Mouse (Mus musculus): ENCODE data around the gene Disp1. TPM values are rescaled to one million over a fixed set of nuclear protein-coding genes. Genes with fewer than 3 reads are reported as not detected.

Gene Disp1
- polyA plus RNA-seq, 1 experiment from 2014 or later = 7.5 TPM

DNA sequence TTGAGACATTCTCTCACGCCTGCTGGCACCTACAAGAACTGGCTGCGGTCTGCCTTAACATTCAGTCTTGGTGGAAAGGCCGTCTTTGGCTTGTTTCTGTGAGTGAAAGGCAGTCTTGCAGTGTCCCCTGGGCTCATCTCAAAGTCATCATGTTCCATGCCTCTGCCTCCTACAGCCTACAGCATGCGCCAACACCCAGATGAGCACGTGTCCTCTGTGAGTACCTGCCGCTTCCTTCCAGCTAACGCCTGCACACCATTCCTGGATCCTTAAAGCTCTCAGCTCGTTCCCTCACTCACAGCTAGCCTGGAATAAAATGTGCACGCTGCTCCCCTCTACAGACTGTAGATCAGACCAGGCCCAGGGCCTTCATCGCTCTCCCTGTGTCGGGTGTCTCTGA is 60.3 kb downstream of the Disp1 start:
- ATAC-seq = no peak
- H3K36me3 ChIP-seq (ENCODE audit: control insufficient read depth, insufficient read depth, low read length) = no peaks in the 10 kb centered on the region
- WGBS = 78% methylated on average over 11 of the region's 11 CpGs
- no peak overlapping the region for H3K4me3 ChIP-seq (ENCODE audit: low read length)
- H3K4me1 ChIP-seq (ENCODE audit: control insufficient read depth, insufficient read depth, low read depth, low read length) = no peaks in the 10 kb centered on the region; the same call in 1 of the 2 replicates
- H3K27ac ChIP-seq (ENCODE audit: low read depth, low read length) = no peak overlapping the region
- H3K4me2 ChIP-seq (ENCODE audit: low read length) = no peak overlapping the region
- no peak overlapping the region for H3K9ac ChIP-seq (ENCODE audit: low read depth, low read length)
- no peaks in the 10 kb centered on the region for H3K9me3 ChIP-seq (ENCODE audit: control insufficient read depth, low read length)
- H3K27me3 ChIP-seq (replicated peaks; ENCODE audit: control insufficient read depth, insufficient read depth, low read length) = no peaks in the 10 kb centered on the region

DNA sequence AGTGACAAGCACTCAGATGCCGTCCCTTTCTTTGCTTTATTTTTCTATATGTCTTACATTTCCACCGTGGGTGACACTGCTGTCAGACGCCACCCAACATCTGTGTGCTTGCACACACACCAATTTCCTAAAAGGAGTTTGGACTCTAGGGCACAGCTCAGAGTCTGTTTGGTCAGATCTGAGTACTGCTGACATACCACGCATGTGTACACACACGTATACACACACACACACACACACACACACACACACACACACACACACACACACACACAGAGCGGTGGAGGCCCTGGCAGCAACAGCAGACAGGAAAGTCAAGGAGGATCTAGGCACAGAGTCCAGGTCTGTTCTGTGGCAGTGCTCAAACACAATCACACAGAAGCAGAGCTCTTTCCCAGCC is 61.1 kb downstream of the Disp1 start:
- H3K4me3 ChIP-seq (ENCODE audit: low read length) = no peak overlapping the region
- 90% methylated on average over 6 of the region's 6 CpGs for WGBS
- no peaks in the 10 kb centered on the region for H3K36me3 ChIP-seq (ENCODE audit: control insufficient read depth, insufficient read depth, low read length)
- H3K4me1 ChIP-seq (ENCODE audit: control insufficient read depth, insufficient read depth, low read depth, low read length) = no peaks in the 10 kb centered on the region; the same call in 1 of the 2 replicates
- H3K27me3 ChIP-seq (replicated peaks; ENCODE audit: control insufficient read depth, insufficient read depth, low read length) = no peaks in the 10 kb centered on the region
- no peaks in the 10 kb centered on the region for H3K9me3 ChIP-seq (ENCODE audit: control insufficient read depth, low read length)
- H3K4me2 ChIP-seq (ENCODE audit: low read length) = no peak overlapping the region
- no peak for ATAC-seq
- no peak overlapping the region for H3K9ac ChIP-seq (ENCODE audit: low read depth, low read length)
- no peak overlapping the region for H3K27ac ChIP-seq (ENCODE audit: low read depth, low read length)

DNA sequence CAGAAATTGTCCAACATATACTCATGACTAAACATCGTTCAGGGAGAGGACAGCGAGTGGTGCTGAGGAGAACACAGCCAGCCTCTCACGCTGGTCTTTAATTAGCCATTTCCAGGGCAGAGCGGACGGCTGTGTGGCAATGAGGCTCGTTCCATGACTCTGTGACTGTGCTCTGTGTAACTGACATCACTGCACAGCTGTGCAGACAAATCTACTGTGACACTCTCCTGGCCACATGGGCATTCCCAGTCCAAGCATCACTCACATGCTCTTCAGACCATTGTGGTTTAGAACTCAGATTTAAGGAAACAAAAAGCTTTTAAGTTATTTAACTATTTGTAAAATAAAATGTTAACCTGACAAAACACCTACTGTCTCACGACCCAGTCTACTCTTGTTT is 62.1 kb downstream of the Disp1 start:
- Histone ChIP-seq H3K36me3 (ENCODE audit: control insufficient read depth, insufficient read depth, low read length) (no peaks in the 10 kb centered on the region), H3K4me1 (ENCODE audit: control insufficient read depth, insufficient read depth, low read depth, low read length) (no peaks in the 10 kb centered on the region; the same call in 1 of the 2 replicates), H3K4me3 (ENCODE audit: low read length) (no peak overlapping the region), H3K9ac (ENCODE audit: low read depth, low read length) (no peak overlapping the region), H3K4me2 (ENCODE audit: low read length) (no peak overlapping the region), H3K27me3 (replicated peaks; ENCODE audit: control insufficient read depth, insufficient read depth, low read length) (no peaks in the 10 kb centered on the region), H3K27ac (ENCODE audit: low read depth, low read length) (no peak overlapping the region), H3K9me3 (ENCODE audit: control insufficient read depth, low read length) (no peaks in the 10 kb centered on the region)
- 67% methylated on average over 7 of the region's 7 CpGs for WGBS
- no peak; the same call in 1 of the 2 replicates for ATAC-seq

DNA sequence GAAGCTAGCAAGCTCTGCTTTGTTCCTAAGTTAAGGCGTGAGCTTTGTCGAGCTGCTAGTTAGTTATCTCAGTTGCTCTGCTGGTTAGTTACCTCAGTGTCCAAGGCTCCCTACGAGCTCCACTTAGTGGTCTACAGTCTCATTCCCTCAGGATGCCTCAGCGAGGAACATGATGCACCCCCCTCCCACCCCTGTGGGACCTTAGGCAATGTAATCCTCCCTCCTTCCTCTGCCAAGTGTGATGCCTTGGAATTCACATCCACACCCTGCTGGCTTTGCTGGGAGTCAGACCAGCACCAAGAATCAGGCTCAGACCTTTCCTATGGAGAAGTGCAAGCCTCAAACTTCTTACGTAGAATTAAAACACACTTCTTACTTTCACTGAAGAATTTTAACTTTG is 65.7 kb downstream of the Disp1 start:
- H3K36me3 ChIP-seq (ENCODE audit: control insufficient read depth, insufficient read depth, low read length) = no peaks in the 10 kb centered on the region
- 79% methylated on average over 5 of the region's 5 CpGs for WGBS
- H3K4me3 ChIP-seq (ENCODE audit: low read length) = no peak overlapping the region
- ATAC-seq = no peak
- H3K4me2 ChIP-seq (ENCODE audit: low read length) = no peak overlapping the region
- no peaks in the 10 kb centered on the region for H3K9me3 ChIP-seq (ENCODE audit: control insufficient read depth, low read length)
- H3K27ac ChIP-seq (ENCODE audit: low read depth, low read length) = no peak overlapping the region
- H3K9ac ChIP-seq (ENCODE audit: low read depth, low read length) = no peak overlapping the region
- no peaks in the 10 kb centered on the region for H3K27me3 ChIP-seq (replicated peaks; ENCODE audit: control insufficient read depth, insufficient read depth, low read length)
- H3K4me1 ChIP-seq (ENCODE audit: control insufficient read depth, insufficient read depth, low read depth, low read length) = peaks cover under 1% of the 10 kb centered on the region

DNA sequence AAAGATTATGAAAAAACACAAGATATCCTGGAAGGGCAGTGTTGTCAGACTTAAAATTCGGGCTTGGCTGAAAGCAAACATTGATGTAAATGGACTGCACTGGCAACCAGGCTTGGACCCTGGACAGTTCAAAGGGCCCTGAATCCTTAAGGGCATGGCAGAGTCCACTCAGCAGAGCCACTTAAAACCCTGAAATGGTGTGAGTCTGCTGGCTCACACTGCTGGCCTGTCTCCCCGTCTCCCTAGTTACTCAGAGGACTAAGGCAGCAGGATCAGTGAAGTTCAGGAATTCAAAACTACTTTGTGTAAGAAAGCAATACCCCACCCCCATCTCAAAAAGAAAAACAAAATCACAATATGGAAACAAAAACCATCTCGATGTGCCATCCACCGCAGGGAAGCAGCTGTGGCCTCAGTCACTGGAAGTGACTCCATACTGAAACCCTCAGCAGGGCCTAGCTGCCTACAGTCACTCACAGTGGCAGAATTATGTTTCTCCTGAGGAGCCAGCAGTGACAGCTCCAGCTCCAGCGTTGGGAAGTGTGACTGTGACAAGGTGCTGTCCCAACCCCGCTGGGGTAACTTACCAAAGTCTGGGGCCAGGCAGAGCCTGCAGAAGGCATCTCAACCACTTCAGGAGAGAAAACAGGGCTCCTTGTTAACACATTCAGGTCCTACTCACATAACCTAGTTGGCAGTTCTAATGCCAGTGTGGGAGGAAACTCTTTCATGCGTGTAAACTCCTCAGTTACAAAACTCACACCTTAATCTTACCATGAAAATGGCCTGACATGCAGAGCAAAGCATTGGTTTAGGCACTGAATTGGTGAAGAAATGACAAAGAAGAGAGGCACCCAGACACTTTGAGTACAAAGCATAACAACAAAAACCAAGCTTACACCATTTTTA is 66.8 kb downstream of the Disp1 start:
- H3K27me3 ChIP-seq (replicated peaks; ENCODE audit: control insufficient read depth, insufficient read depth, low read length) = no peaks in the 10 kb centered on the region
- 44% methylated on average over 7 of the region's 7 CpGs for WGBS
- no peak overlapping the region for H3K4me2 ChIP-seq (ENCODE audit: low read length)
- H3K9me3 ChIP-seq (ENCODE audit: control insufficient read depth, low read length) = no peaks in the 10 kb centered on the region
- no peak overlapping the region for H3K9ac ChIP-seq (ENCODE audit: low read depth, low read length)
- peaks cover 11% of the 10 kb centered on the region for H3K4me1 ChIP-seq (ENCODE audit: control insufficient read depth, insufficient read depth, low read depth, low read length)
- H3K36me3 ChIP-seq (ENCODE audit: control insufficient read depth, insufficient read depth, low read length) = no peaks in the 10 kb centered on the region
- no peak for ATAC-seq
- no peak overlapping the region for H3K4me3 ChIP-seq (ENCODE audit: low read length)
- H3K27ac ChIP-seq (ENCODE audit: low read depth, low read length) = no peak overlapping the region; the same call in 1 of the 2 replicates

DNA sequence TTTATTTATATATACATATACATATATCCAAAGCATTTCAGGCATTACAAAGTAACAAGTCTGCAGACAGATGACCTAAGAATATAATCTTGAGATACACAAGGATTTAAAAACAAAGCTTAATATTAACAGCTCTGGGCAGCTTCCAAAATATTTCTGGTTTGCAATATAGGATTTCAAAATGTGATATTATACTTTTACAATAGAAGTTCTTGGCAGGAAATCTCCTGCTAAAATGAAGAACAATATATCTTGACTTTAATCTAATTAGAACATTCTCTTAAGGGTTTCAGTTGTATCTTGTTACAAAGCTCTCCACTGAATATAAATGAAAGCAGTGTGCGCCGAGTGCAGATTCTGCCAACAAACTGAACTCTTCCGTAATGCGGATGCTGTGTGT is 68.0 kb downstream of the Disp1 start:
- H3K9me3 ChIP-seq (ENCODE audit: control insufficient read depth, low read length) = no peaks in the 10 kb centered on the region
- H3K4me1 ChIP-seq (ENCODE audit: control insufficient read depth, insufficient read depth, low read depth, low read length) = peaks cover 12% of the 10 kb centered on the region
- no peak overlapping the region for H3K9ac ChIP-seq (ENCODE audit: low read depth, low read length)
- WGBS = 93% methylated on average over 4 of the region's 4 CpGs
- no peak for ATAC-seq
- no peak overlapping the region for H3K4me2 ChIP-seq (ENCODE audit: low read length)
- H3K27ac ChIP-seq (ENCODE audit: low read depth, low read length) = no peak overlapping the region
- H3K36me3 ChIP-seq (ENCODE audit: control insufficient read depth, insufficient read depth, low read length) = no peaks in the 10 kb centered on the region
- H3K27me3 ChIP-seq (replicated peaks; ENCODE audit: control insufficient read depth, insufficient read depth, low read length) = no peaks in the 10 kb centered on the region
- H3K4me3 ChIP-seq (ENCODE audit: low read length) = no peak overlapping the region

DNA sequence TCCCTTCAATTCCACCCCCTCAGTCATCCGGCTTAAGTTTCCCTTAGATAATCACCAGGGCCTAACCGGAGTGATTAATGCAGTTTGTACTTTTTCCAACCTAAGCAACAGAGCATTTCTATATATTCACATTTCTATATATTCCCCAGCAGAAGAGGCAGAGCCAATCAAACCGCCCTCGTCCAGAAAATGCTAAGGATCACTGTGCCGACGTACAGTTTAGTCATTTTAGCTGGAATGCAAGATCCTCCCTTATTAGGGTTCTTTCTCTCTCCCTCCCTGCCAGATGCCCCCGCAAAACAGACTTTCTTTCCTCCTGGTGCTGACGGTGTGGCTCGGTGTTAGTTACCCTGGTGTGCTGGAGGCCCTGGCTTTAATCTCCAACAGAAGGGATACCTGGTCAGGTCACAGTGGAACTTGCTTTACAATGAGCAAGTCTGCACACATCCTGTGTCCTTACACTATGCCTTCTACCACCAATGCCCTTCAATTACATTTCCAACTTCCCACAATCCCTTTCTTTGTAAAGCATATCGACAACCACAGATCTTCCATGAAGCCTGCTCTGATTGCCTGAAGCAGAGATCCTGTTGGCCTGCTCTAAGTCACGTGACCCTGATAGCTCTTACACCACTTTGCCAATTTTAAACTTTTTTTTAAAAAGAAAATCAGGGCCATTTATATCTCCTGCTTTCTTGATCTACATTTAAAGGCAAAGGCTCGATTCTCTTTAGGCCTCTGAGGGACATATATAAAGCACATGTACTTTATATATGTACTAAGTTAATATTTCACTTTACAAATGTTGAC is 69.6 kb downstream of the Disp1 start:
- Histone ChIP-seq H3K27ac (ENCODE audit: low read depth, low read length) (no peak overlapping the region), H3K36me3 (ENCODE audit: control insufficient read depth, insufficient read depth, low read length) (no peaks in the 10 kb centered on the region), H3K4me3 (ENCODE audit: low read length) (no peak overlapping the region), H3K4me1 (ENCODE audit: control insufficient read depth, insufficient read depth, low read depth, low read length) (peaks cover 18% of the 10 kb centered on the region), H3K9ac (ENCODE audit: low read depth, low read length) (no peak overlapping the region), H3K4me2 (ENCODE audit: low read length) (no peak overlapping the region), H3K9me3 (ENCODE audit: control insufficient read depth, low read length) (no peaks in the 10 kb centered on the region), H3K27me3 (replicated peaks; ENCODE audit: control insufficient read depth, insufficient read depth, low read length) (no peaks in the 10 kb centered on the region)
- ATAC-seq = no peak
- 81% methylated on average over 12 of the region's 12 CpGs for WGBS

DNA sequence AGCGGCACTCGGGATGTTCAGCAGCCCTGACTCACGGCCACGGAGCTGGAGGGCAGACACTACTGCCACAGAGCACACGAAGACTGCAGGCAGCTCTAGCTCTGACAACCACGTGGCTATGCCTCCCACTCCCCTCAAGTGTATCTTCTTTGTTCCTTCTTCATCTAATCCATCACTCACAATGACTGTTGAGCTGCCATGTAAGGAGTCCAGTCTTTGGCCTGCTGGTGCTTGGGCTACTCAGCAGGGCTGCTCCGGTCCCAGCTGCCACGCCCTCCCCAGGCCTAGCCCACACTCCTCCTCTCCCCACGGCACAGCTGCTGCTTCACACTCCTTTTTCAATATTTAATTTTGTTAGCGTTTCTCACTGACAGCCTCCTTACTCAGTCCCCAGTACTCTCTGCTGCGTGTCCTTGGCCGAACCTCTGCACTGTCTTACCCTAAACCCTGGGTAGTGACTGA is 70.9 kb downstream of the Disp1 start:
- peaks cover 20% of the 10 kb centered on the region for H3K4me1 ChIP-seq (ENCODE audit: control insufficient read depth, insufficient read depth, low read depth, low read length)
- H3K4me2 ChIP-seq (ENCODE audit: low read length) = peak overlapping the region; percentile 15; the same call in 1 of the 2 replicates
- H3K27ac ChIP-seq (ENCODE audit: low read depth, low read length) = no peak overlapping the region
- peak overlapping the region; percentile 35; the same call in 1 of the 2 replicates for H3K9ac ChIP-seq (ENCODE audit: low read depth, low read length)
- 28% methylated on average over 12 of the region's 12 CpGs for WGBS
- ATAC-seq = peak; percentile 58
- H3K9me3 ChIP-seq (ENCODE audit: control insufficient read depth, low read length) = no peaks in the 10 kb centered on the region
- H3K27me3 ChIP-seq (replicated peaks; ENCODE audit: control insufficient read depth, insufficient read depth, low read length) = no peaks in the 10 kb centered on the region
- H3K4me3 ChIP-seq (ENCODE audit: low read length) = no peak overlapping the region
- no peaks in the 10 kb centered on the region for H3K36me3 ChIP-seq (ENCODE audit: control insufficient read depth, insufficient read depth, low read length)

Measured in hindbrain, embryonic 16.5 days (tissue).